Mouse (Mus musculus): ENCODE measurements around the gene Bcl2a1b. TPM values are rescaled to one million over a fixed set of nuclear protein-coding genes. Genes with fewer than 3 reads are reported as not detected.
A peak's percentile ranks its signal among the peaks of the same experiment; 100 is the strongest.
"Not testable (repeated sequence)": the region's sequence is repeated elsewhere in the genome, so short reads cannot be mapped to it uniquely, and the experiment has no call there.

The Bcl2a1b gene
- polyA plus RNA-seq, 1 experiment from 2014 or later: 1.1 TPM

GRCm38 (mm10) chr9:89210353-89211064 is 11.5 kb downstream of the Bcl2a1b start, which contains the start of gene Mthfs:
Mthfs (plus strand) TSS chr9:89210676.
- H3K36me3 ChIP-seq (replicated peaks; ENCODE audit: control insufficient read depth, insufficient read depth); H3K27me3 ChIP-seq (ENCODE audit: control insufficient read depth, insufficient read depth, low read length); H3K4me1 ChIP-seq (replicated peaks; ENCODE audit: control insufficient read depth, insufficient read depth, low read length); H3K9me3 ChIP-seq (ENCODE audit: control insufficient read depth, low read length): not testable (repeated sequence)
- ATAC-seq (ENCODE audit: low FRiP score) (peak; percentile 75), DNase-seq (ENCODE audit: low spot score) (peak; percentile 37)
- peak within 1 kb of the TSS; percentile 51 for H3K9ac ChIP-seq
- H3K27ac ChIP-seq: peak within 1 kb of the TSS; percentile 84
- 26% methylated on average over 9 of the region's 12 CpGs for WGBS
- peak within 1 kb of the TSS; percentile 52 for H3K4me2 ChIP-seq (replicated peaks)
- peak within 1 kb of the TSS; percentile 27 for H3K4me3 ChIP-seq (replicated peaks; ENCODE audit: low read length)

GRCm38 (mm10) chr9:89211065-89211858 is 12.3 kb downstream of the Bcl2a1b start:
- not testable (repeated sequence) for H3K27me3 ChIP-seq (ENCODE audit: control insufficient read depth, insufficient read depth, low read length); H3K4me1 ChIP-seq (replicated peaks; ENCODE audit: control insufficient read depth, insufficient read depth, low read length); H3K36me3 ChIP-seq (replicated peaks; ENCODE audit: control insufficient read depth, insufficient read depth); H3K9me3 ChIP-seq (ENCODE audit: control insufficient read depth, low read length)
- Histone ChIP-seq H3K4me2 (replicated peaks) (peak overlapping the region; percentile 52), H3K27ac (peak overlapping the region; percentile 64; the same call in 1 of the 2 replicates), H3K9ac (0 out of 2 replicates have a peak overlapping the region, but pooled peaks have one; percentile 11), H3K4me3 (replicated peaks; ENCODE audit: low read length) (peak overlapping the region; percentile 27)
- DNase-seq (ENCODE audit: low spot score) (peak; percentile 32), ATAC-seq (ENCODE audit: low FRiP score) (peak; percentile 95)
- WGBS: 7% methylated on average over 15 of the region's 44 CpGs

GRCm38 (mm10) chr9:89212428-89212827 is 13.4 kb downstream of the Bcl2a1b start:
- not testable (repeated sequence) for H3K4me1 ChIP-seq (replicated peaks; ENCODE audit: control insufficient read depth, insufficient read depth, low read length); ATAC-seq (ENCODE audit: low FRiP score); H3K27me3 ChIP-seq (ENCODE audit: control insufficient read depth, insufficient read depth, low read length); H3K27ac ChIP-seq; H3K9ac ChIP-seq; H3K36me3 ChIP-seq (replicated peaks; ENCODE audit: control insufficient read depth, insufficient read depth); DNase-seq (ENCODE audit: low spot score); H3K9me3 ChIP-seq (ENCODE audit: control insufficient read depth, low read length); H3K4me3 ChIP-seq (replicated peaks; ENCODE audit: low read length); H3K4me2 ChIP-seq (replicated peaks)
- WGBS: 48% methylated on average over 1 of the region's 1 CpGs

- not testable (repeated sequence) for H3K27me3 ChIP-seq (ENCODE audit: control insufficient read depth, insufficient read depth, low read length); H3K4me2 ChIP-seq (replicated peaks); H3K4me3 ChIP-seq (replicated peaks; ENCODE audit: low read length); H3K27ac ChIP-seq; ATAC-seq (ENCODE audit: low FRiP score); H3K9me3 ChIP-seq (ENCODE audit: control insufficient read depth, low read length); DNase-seq (ENCODE audit: low spot score); H3K9ac ChIP-seq; H3K36me3 ChIP-seq (replicated peaks; ENCODE audit: control insufficient read depth, insufficient read depth); H3K4me1 ChIP-seq (replicated peaks; ENCODE audit: control insufficient read depth, insufficient read depth, low read length)
- 89% methylated on average over 4 of the region's 4 CpGs for WGBS
These were observed 19.2 kb downstream of the Bcl2a1b start for GRCm38 (mm10) chr9:89218174-89218573.

GRCm38 (mm10) chr9:89219668-89220067 is 20.7 kb downstream of the Bcl2a1b start:
- not testable (repeated sequence) for H3K4me1 ChIP-seq (replicated peaks; ENCODE audit: control insufficient read depth, insufficient read depth, low read length); H3K9me3 ChIP-seq (ENCODE audit: control insufficient read depth, low read length); H3K4me3 ChIP-seq (replicated peaks; ENCODE audit: low read length); H3K27ac ChIP-seq; ATAC-seq (ENCODE audit: low FRiP score); H3K4me2 ChIP-seq (replicated peaks); H3K27me3 ChIP-seq (ENCODE audit: control insufficient read depth, insufficient read depth, low read length); H3K9ac ChIP-seq; H3K36me3 ChIP-seq (replicated peaks; ENCODE audit: control insufficient read depth, insufficient read depth); DNase-seq (ENCODE audit: low spot score)
- 93% methylated on average over 3 of the region's 4 CpGs for WGBS

- WGBS: 94% methylated on average over 6 of the region's 6 CpGs
- H3K9me3 ChIP-seq (ENCODE audit: control insufficient read depth, low read length); H3K9ac ChIP-seq; H3K4me3 ChIP-seq (replicated peaks; ENCODE audit: low read length); H3K27me3 ChIP-seq (ENCODE audit: control insufficient read depth, insufficient read depth, low read length); DNase-seq (ENCODE audit: low spot score); ATAC-seq (ENCODE audit: low FRiP score); H3K4me2 ChIP-seq (replicated peaks); H3K4me1 ChIP-seq (replicated peaks; ENCODE audit: control insufficient read depth, insufficient read depth, low read length); H3K27ac ChIP-seq; H3K36me3 ChIP-seq (replicated peaks; ENCODE audit: control insufficient read depth, insufficient read depth): not testable (repeated sequence)
These were observed 21.8 kb downstream of the Bcl2a1b start for GRCm38 (mm10) chr9:89220704-89221287.

GRCm38 (mm10) chr9:89226071-89226470 is 27.1 kb downstream of the Bcl2a1b start:
- WGBS: 60% methylated on average over 4 of the region's 4 CpGs

GRCm38 (mm10) chr9:89228122-89228521 is 29.1 kb downstream of the Bcl2a1b start:
- H3K27ac ChIP-seq: no peak overlapping the region
- ATAC-seq (ENCODE audit: low FRiP score) (no peak), DNase-seq (ENCODE audit: low spot score) (no peak)
- H3K4me2 ChIP-seq (replicated peaks): no peak overlapping the region
- H3K4me3 ChIP-seq (replicated peaks; ENCODE audit: low read length): no peak overlapping the region
- no peaks in the 10 kb centered on the region for H3K4me1 ChIP-seq (replicated peaks; ENCODE audit: control insufficient read depth, insufficient read depth, low read length)
- H3K36me3 ChIP-seq (replicated peaks; ENCODE audit: control insufficient read depth, insufficient read depth): no peaks in the 10 kb centered on the region
- H3K27me3 ChIP-seq (ENCODE audit: control insufficient read depth, insufficient read depth, low read length): no peaks in the 10 kb centered on the region
- no peaks in the 10 kb centered on the region for H3K9me3 ChIP-seq (ENCODE audit: control insufficient read depth, low read length)
- no peak overlapping the region for H3K9ac ChIP-seq
- 92% methylated on average over 7 of the region's 7 CpGs for WGBS

More at GRCm38 (mm10) chr9:89226071-89226470, 27.1 kb downstream of the Bcl2a1b start:
- Histone ChIP-seq H3K36me3 (replicated peaks; ENCODE audit: control insufficient read depth, insufficient read depth) (no peaks in the 10 kb centered on the region), H3K4me2 (replicated peaks) (no peak overlapping the region), H3K4me3 (replicated peaks; ENCODE audit: low read length) (no peak overlapping the region), H3K4me1 (replicated peaks; ENCODE audit: control insufficient read depth, insufficient read depth, low read length) (no peaks in the 10 kb centered on the region), H3K27ac (no peak overlapping the region), H3K9me3 (ENCODE audit: control insufficient read depth, low read length) (no peaks in the 10 kb centered on the region), H3K27me3 (ENCODE audit: control insufficient read depth, insufficient read depth, low read length) (no peaks in the 10 kb centered on the region), H3K9ac (no peak overlapping the region)
- DNase-seq (ENCODE audit: low spot score) (peak; percentile 70), ATAC-seq (ENCODE audit: low FRiP score) (peak; percentile 79; the same call in 1 of the 2 replicates)

GRCm38 (mm10) chr9:89230897-89231497 is 32.0 kb downstream of the Bcl2a1b start:
- not testable (repeated sequence) for H3K36me3 ChIP-seq (replicated peaks; ENCODE audit: control insufficient read depth, insufficient read depth); H3K9ac ChIP-seq; H3K27me3 ChIP-seq (ENCODE audit: control insufficient read depth, insufficient read depth, low read length); H3K4me2 ChIP-seq (replicated peaks); DNase-seq (ENCODE audit: low spot score); H3K27ac ChIP-seq; H3K4me1 ChIP-seq (replicated peaks; ENCODE audit: control insufficient read depth, insufficient read depth, low read length); H3K4me3 ChIP-seq (replicated peaks; ENCODE audit: low read length); H3K9me3 ChIP-seq (ENCODE audit: control insufficient read depth, low read length)
- peak; percentile 72; the same call in 1 of the 2 replicates for ATAC-seq (ENCODE audit: low FRiP score)
- WGBS: 70% methylated on average over 1 of the region's 2 CpGs

Data from hindbrain, embryonic 14.5 days (tissue).